Mouse (Mus musculus): ENCODE data around the gene Elmo1. TPM values are rescaled to one million over a fixed set of nuclear protein-coding genes. Genes with fewer than 3 reads are reported as not detected.

Elmo1 gene
- total and polyA plus RNA-seq, 2 experiments from 2014 or later, result 6.5 to 17.9 TPM

GRCm38 (mm10) chr13:20372335-20372734 is 281.9 kb downstream of the Elmo1 start:
- H3K9me3 ChIP-seq (replicated peaks; ENCODE audit: control insufficient read depth, low read length), result no peaks in the 10 kb centered on the region
- H3K4me1 ChIP-seq (ENCODE audit: control insufficient read depth, insufficient read depth), result no peaks in the 10 kb centered on the region
- no peak for TF ChIP-seq CTCF (IDR thresholded peaks at IDR 0.05; ENCODE audit: low read depth)
- no peak for TF ChIP-seq EP300 (IDR thresholded peaks at IDR 0.05; ENCODE audit: low read depth)
- H3K27me3 ChIP-seq (ENCODE audit: control insufficient read depth, insufficient read depth, low read length), result no peaks in the 10 kb centered on the region
- H3K36me3 ChIP-seq (replicated peaks; ENCODE audit: control insufficient read depth, insufficient read depth, low read length), result no peaks in the 10 kb centered on the region
- H3K27ac ChIP-seq (ENCODE audit: low read depth), result no peak overlapping the region
- H3K4me2 ChIP-seq (ENCODE audit: low read depth, low read length), result no peak overlapping the region
- H3K4me3 ChIP-seq (ENCODE audit: low read depth, low read length), result no peak overlapping the region
- no peak for DNase-seq (ENCODE audit: low spot score)
- WGBS, result 51% methylated on average over 4 of the region's 4 CpGs
- H3K9ac ChIP-seq (replicated peaks; ENCODE audit: low read depth, low read length), result no peak overlapping the region
- ATAC-seq (ENCODE audit: insufficient read depth, low read depth), result no peak

DNA sequence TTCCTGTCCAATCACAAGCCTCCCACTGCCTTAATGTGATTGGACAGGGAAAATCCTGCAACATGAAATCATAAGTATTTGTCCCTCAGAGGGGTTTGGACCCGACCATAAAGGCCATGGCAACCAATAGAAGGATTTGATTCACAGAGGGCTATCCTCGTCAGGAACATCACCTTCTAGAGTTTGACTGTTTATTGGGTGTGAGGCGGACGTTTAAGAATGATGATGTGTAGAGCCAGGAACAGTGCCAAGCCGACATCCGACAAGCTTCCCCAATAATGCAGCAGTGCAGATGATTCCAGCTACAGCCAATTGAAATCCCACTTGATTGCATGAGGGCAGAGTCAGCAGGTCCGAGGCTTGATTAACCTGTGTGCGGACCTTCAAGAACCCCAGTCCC is 288.5 kb downstream of the Elmo1 start:
- H3K4me3 ChIP-seq (ENCODE audit: low read depth, low read length), result no peak overlapping the region
- no peaks in the 10 kb centered on the region for H3K36me3 ChIP-seq (replicated peaks; ENCODE audit: control insufficient read depth, insufficient read depth, low read length)
- ATAC-seq (ENCODE audit: insufficient read depth, low read depth) (no peak), DNase-seq (ENCODE audit: low spot score) (no peak)
- H3K4me1 ChIP-seq (ENCODE audit: control insufficient read depth, insufficient read depth), result no peaks in the 10 kb centered on the region
- WGBS, result 71% methylated on average over 8 of the region's 8 CpGs
- H3K27me3 ChIP-seq (ENCODE audit: control insufficient read depth, insufficient read depth, low read length), result no peaks in the 10 kb centered on the region
- H3K27ac ChIP-seq (ENCODE audit: low read depth), result no peak overlapping the region
- no peak for TF ChIP-seq CTCF (IDR thresholded peaks at IDR 0.05; ENCODE audit: low read depth)
- no peaks in the 10 kb centered on the region for H3K9me3 ChIP-seq (replicated peaks; ENCODE audit: control insufficient read depth, low read length)
- H3K4me2 ChIP-seq (ENCODE audit: low read depth, low read length), result no peak overlapping the region
- no peak overlapping the region for H3K9ac ChIP-seq (replicated peaks; ENCODE audit: low read depth, low read length)

DNA sequence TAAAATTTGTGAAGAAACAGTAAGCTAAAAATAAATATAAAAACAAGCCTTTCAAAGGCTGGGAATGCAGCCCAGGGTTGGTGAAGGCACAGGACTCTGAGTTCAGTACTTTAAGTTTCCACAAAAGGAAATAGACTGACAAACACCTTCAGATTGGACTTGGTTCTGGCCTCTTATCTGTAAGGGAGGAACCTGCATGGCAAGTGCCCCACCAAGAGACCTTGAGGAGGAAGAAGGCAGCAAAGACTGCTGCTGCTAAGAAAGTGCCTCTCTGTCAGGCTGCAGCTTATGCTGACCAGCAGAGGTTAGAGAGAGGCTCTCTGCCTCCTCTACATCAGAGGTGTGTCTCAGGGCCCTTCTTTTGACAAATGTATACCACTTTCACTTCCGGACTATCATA is 293.5 kb downstream of the Elmo1 start:
- TF ChIP-seq EP300 (IDR thresholded peaks at IDR 0.05; ENCODE audit: low read depth), result no peak
- no peak for TF ChIP-seq CTCF (IDR thresholded peaks at IDR 0.05; ENCODE audit: low read depth)
- Histone ChIP-seq H3K4me1 (ENCODE audit: control insufficient read depth, insufficient read depth) (peaks cover 3% of the 10 kb centered on the region; the same call in 1 of the 2 replicates), H3K36me3 (replicated peaks; ENCODE audit: control insufficient read depth, insufficient read depth, low read length) (no peaks in the 10 kb centered on the region), H3K9ac (replicated peaks; ENCODE audit: low read depth, low read length) (no peak overlapping the region), H3K4me3 (ENCODE audit: low read depth, low read length) (no peak overlapping the region), H3K27me3 (ENCODE audit: control insufficient read depth, insufficient read depth, low read length) (no peaks in the 10 kb centered on the region), H3K27ac (ENCODE audit: low read depth) (no peak overlapping the region), H3K4me2 (ENCODE audit: low read depth, low read length) (no peak overlapping the region), H3K9me3 (replicated peaks; ENCODE audit: control insufficient read depth, low read length) (no peaks in the 10 kb centered on the region)
- no peak for ATAC-seq (ENCODE audit: insufficient read depth, low read depth)
- WGBS, result 78% methylated on average over 1 of the region's 1 CpGs
- DNase-seq (ENCODE audit: low spot score), result no peak

DNA sequence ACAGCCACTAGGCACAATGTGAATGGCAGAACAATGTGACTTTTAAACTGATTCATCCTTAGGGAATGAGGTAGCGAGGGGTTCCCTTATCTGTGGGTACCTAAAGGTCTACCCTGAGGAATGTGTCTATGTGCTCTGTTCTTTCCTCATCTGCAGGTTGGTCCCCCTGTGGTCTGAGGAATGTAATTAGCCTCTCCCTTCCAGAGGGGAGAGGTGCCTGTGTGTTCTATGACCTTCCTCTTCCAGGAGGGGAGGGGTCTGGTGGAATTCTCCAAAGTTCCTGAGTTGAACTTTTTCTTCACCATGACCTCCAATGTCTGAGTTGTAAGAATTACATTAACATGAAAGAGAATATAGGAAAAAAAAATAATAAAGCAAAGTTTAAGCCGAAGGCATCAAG is 294.4 kb downstream of the Elmo1 start:
- H3K4me1 ChIP-seq (ENCODE audit: control insufficient read depth, insufficient read depth), result peaks cover 3% of the 10 kb centered on the region; the same call in 1 of the 2 replicates
- H3K27ac ChIP-seq (ENCODE audit: low read depth), result no peak overlapping the region
- ATAC-seq (ENCODE audit: insufficient read depth, low read depth) (no peak), DNase-seq (ENCODE audit: low spot score) (no peak)
- H3K4me2 ChIP-seq (ENCODE audit: low read depth, low read length), result no peak overlapping the region
- 91% methylated on average over 2 of the region's 2 CpGs for WGBS
- TF ChIP-seq EP300 (IDR thresholded peaks at IDR 0.05; ENCODE audit: low read depth) (no peak), CTCF (IDR thresholded peaks at IDR 0.05; ENCODE audit: low read depth) (no peak)
- no peak overlapping the region for H3K4me3 ChIP-seq (ENCODE audit: low read depth, low read length)
- H3K9me3 ChIP-seq (replicated peaks; ENCODE audit: control insufficient read depth, low read length), result no peaks in the 10 kb centered on the region
- H3K36me3 ChIP-seq (replicated peaks; ENCODE audit: control insufficient read depth, insufficient read depth, low read length), result no peaks in the 10 kb centered on the region
- H3K9ac ChIP-seq (replicated peaks; ENCODE audit: low read depth, low read length), result no peak overlapping the region
- no peaks in the 10 kb centered on the region for H3K27me3 ChIP-seq (ENCODE audit: control insufficient read depth, insufficient read depth, low read length)

DNA sequence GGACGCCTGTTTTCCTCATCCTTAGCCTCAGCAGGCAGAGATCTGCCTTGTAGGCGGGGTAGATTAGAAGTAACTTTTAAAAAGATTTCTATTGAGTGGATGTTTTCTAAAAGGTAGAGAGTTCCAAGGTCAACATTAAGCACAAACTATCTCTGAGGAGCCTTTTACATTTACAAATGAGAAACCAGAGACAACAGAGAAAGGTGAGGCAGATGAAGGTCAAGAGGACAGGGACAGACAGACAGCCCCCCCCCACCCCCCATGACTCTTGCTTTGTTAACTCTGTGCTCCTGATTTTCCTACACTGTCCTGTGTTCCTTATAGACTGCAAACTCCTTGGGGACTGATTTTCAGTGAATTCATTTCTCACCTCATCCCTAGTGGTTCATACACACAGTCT is 295.0 kb downstream of the Elmo1 start:
- Histone ChIP-seq H3K27me3 (ENCODE audit: control insufficient read depth, insufficient read depth, low read length) (no peaks in the 10 kb centered on the region), H3K9ac (replicated peaks; ENCODE audit: low read depth, low read length) (no peak overlapping the region), H3K9me3 (replicated peaks; ENCODE audit: control insufficient read depth, low read length) (no peaks in the 10 kb centered on the region), H3K4me1 (ENCODE audit: control insufficient read depth, insufficient read depth) (peaks cover 3% of the 10 kb centered on the region; the same call in 1 of the 2 replicates), H3K27ac (ENCODE audit: low read depth) (no peak overlapping the region), H3K4me2 (ENCODE audit: low read depth, low read length) (no peak overlapping the region), H3K4me3 (ENCODE audit: low read depth, low read length) (no peak overlapping the region), H3K36me3 (replicated peaks; ENCODE audit: control insufficient read depth, insufficient read depth, low read length) (no peaks in the 10 kb centered on the region)
- ATAC-seq (ENCODE audit: insufficient read depth, low read depth) (no peak), DNase-seq (ENCODE audit: low spot score) (no peak)
- 73% methylated on average over 2 of the region's 2 CpGs for WGBS
- TF ChIP-seq EP300 (IDR thresholded peaks at IDR 0.05; ENCODE audit: low read depth) (no peak), CTCF (IDR thresholded peaks at IDR 0.05; ENCODE audit: low read depth) (no peak)

DNA sequence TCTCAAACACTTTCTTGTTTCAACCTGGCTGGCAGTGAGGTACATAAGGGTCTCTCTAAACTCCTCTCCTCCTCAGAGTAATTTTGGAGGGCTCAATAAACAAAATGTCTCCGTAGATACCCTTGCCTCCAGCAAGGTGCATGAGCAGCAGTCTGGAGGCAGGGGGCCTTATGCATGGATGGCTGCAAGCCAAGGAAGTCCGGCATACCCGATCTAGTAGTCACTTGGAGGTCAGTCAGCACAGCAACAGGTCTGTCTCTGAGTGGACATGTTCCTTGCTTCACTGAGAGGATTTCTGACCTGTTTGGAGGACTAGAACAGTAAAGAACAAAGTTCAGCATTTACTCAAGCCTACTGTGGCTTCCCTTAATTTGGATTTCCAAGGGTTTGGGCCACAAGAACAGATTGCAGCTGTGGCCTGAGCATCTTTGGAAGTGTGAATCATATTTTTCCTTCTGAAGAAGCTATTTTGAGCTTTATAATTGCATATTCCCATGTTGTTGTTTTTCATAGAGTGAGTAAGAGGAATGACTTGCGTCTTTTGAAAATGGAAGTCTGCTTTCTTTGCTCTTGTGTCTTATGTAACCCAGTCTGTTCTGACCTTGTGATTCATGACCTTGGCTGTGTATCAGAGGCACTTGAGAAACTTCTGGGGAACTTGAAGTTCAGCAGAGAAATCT is 296.2 kb downstream of the Elmo1 start:
- no peak overlapping the region for H3K4me3 ChIP-seq (ENCODE audit: low read depth, low read length)
- H3K27ac ChIP-seq (ENCODE audit: low read depth), result no peak overlapping the region
- H3K4me2 ChIP-seq (ENCODE audit: low read depth, low read length), result no peak overlapping the region
- TF ChIP-seq CTCF (IDR thresholded peaks at IDR 0.05; ENCODE audit: low read depth) (no peak), EP300 (IDR thresholded peaks at IDR 0.05; ENCODE audit: low read depth) (no peak)
- H3K27me3 ChIP-seq (ENCODE audit: control insufficient read depth, insufficient read depth, low read length), result no peaks in the 10 kb centered on the region
- no peaks in the 10 kb centered on the region for H3K36me3 ChIP-seq (replicated peaks; ENCODE audit: control insufficient read depth, insufficient read depth, low read length)
- no peaks in the 10 kb centered on the region for H3K9me3 ChIP-seq (replicated peaks; ENCODE audit: control insufficient read depth, low read length)
- DNase-seq (ENCODE audit: low spot score), result no peak
- H3K9ac ChIP-seq (replicated peaks; ENCODE audit: low read depth, low read length), result no peak overlapping the region
- no peak for ATAC-seq (ENCODE audit: insufficient read depth, low read depth)
- WGBS, result 66% methylated on average over 4 of the region's 4 CpGs
- H3K4me1 ChIP-seq (ENCODE audit: control insufficient read depth, insufficient read depth), result peaks cover 3% of the 10 kb centered on the region; the same call in 1 of the 2 replicates
